Mouse (Mus musculus) macrophage (primary cell): Measurements from ENCODE around the gene Fanci. TPM values are rescaled to one million over a fixed set of nuclear protein-coding genes. Genes with fewer than 3 reads are reported as not detected.

Experiments
- H3K27ac ChIP-seq: fragments of 350-480 bp; formaldehyde crosslinking; 2 replicates; pipeline ENCODE4 v1.9.0; 2021
- H3K36me3 ChIP-seq: fragments of 350-480 bp; formaldehyde crosslinking; 2 replicates; pipeline ENCODE4 v1.9.0; 2021; ENCODE audit errors: inconsistent target
- H3K4me3 ChIP-seq: fragments of 350-480 bp; formaldehyde crosslinking; 2 replicates; pipeline ENCODE4 v1.9.0; 2021; ENCODE audit errors: inconsistent target
- H3K79me2 ChIP-seq: fragments of 350-480 bp; formaldehyde crosslinking; 2 replicates; pipeline ENCODE4 v1.9.0; 2021; ENCODE audit errors: inconsistent target
- WGBS: methylation state at CpG from one replicate; pipeline ENCODE4 v1.1.7; 2026; ENCODE audit warnings: inconsistent platforms; ENCODE audit not compliant: missing documents; 5-methylcytosine and 5-hydroxymethylcytosine counted together
- polyA plus RNA-seq: library from polyadenylated mRNA; stranded (reverse); fragments of 250-400 nt; gene quantifications from 3 replicates; pipeline ENCODE4 v1.2.4, GENCODE M21; 2018; ENCODE audit warnings: inconsistent platforms

Fanci gene
- polyA plus RNA-seq, 1 experiment from 2014 or later: 1.1 TPM

DNA sequence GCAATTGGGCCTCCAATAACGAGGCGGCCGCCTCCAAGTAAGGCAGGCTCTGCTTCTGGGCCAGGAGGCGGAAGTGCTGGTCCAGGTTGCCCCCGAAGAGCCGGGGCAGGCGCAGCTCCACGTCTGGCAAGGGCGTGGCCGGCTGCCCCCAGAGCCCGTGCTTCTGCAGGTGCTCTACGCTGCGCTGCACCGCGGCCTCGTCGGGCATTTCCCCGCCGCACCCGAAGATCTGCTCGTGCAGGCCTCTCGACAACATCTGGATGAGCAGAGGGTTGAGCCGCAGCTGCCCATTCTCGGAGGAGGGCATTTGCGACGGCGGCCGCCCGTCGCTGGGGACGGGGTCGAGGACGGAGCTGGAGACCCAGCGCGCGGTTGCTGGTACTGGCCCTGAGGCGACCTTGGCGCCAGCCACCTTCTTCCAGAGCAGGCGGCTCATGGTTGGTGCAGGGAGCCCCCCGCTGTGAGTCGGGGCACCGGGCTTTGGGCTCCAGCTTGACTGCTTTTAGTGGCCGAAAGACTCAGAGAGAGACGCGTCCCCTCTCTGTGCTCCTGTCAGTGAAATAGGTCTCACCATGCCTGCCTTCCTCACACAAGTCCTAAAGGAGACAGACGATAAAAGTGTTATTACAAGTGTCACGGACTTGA, 73.2 kb downstream of the Fanci start:
- WGBS: 88% methylated on average over 27 of the region's 47 CpGs

DNA sequence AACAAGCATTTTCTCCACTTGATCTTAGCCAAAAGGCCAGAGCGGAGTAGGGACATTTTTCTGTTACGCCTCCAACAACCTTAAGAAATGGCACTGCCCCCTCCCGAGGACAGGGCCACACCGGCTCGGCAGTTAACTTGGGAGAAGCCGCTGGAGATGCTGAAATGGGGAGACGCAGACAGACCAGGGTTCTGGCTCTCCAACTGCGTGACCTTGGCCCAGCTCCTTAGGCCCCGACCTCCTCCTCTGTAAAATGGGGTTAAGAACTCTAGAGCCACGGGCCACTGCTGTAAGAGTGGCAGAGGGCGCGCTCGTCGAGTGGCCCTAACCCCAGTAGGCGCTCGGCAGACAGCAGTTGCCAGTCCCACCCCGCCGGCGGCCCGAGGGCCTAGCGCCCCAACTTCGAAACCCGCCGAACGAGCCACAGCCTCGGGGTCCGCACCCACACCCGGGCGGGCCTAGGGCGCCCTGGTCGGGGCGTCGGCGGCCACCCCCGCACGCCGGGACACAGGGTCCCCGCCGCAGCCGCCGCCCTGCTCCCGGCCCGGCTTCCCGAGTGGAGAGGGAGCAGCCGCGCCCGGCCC, 73.8 kb downstream of the Fanci start:
- H3K36me3 ChIP-seq: peaks cover 18% of the 10 kb centered on the region
- 5% methylated on average over 46 of the region's 47 CpGs for WGBS
- peak overlapping the region; percentile 63 for H3K4me3 ChIP-seq
- H3K27ac ChIP-seq: peak overlapping the region; percentile 12; the same call in 1 of the 2 replicates
- H3K79me2 ChIP-seq: peaks cover 21% of the 10 kb centered on the region; the same call in 1 of the 2 replicates

More for the DNA sequence above, 73.2 kb downstream of the Fanci start:
- Histone ChIP-seq H3K4me3 (peak overlapping the region; percentile 63), H3K79me2 (peaks cover 21% of the 10 kb centered on the region; the same call in 1 of the 2 replicates), H3K27ac (peak overlapping the region; percentile 12; the same call in 1 of the 2 replicates), H3K36me3 (peaks cover 25% of the 10 kb centered on the region)

DNA sequence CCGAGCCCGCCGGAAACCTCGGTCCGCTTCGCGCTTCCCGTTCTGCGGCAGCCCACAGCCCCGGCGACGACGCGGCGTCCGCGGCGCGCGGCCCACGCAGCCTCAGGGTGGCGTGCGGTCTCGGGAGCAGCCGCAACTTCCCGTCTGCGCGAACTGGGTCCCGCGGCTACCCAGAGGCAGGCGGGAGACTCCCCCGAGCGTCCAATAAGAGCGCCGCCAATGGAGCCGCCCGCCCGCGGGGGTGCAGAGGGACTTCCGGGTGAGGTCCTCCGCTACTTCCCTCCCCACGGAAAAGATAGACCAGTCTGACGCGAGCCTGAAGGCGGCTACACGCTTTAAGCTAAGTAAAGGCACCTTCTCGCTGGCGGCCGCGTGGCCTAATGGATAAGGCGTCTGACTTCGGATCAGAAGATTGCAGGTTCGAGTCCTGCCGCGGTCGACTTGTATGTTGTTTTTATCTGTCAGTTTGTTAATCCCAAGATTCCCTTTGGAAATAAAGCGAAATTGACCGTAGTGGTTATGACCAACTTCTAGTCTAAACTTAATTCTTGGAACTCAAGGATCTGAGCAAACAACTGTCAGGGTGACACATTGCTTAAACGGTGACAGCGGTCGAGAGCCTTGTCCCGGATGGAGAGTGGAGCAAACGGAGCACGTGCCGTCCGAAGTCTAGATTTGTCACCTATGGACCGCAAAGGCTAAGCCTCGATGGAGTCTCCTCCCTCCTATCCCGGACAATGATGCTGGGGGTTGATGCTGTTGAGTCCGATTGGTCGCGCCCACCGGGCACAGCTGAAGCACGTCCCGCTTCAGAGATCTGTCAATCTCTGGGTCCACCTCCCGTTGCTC, 74.5 kb downstream of the Fanci start, which contains the start of gene Polg:
Gene Polg, minus strand, starts transcription at position 310 of the 849 bp plus-strand sequence.
- Histone ChIP-seq H3K27ac (peak within 1 kb of the TSS; percentile 12; the same call in 1 of the 2 replicates), H3K36me3 (peaks cover 11% of the 10 kb centered on the region), H3K4me3 (peak within 1 kb of the TSS; percentile 63), H3K79me2 (peaks cover 21% of the 10 kb centered on the region; the same call in 1 of the 2 replicates)
- WGBS: under 1% methylated on average over 75 of the region's 76 CpGs

DNA sequence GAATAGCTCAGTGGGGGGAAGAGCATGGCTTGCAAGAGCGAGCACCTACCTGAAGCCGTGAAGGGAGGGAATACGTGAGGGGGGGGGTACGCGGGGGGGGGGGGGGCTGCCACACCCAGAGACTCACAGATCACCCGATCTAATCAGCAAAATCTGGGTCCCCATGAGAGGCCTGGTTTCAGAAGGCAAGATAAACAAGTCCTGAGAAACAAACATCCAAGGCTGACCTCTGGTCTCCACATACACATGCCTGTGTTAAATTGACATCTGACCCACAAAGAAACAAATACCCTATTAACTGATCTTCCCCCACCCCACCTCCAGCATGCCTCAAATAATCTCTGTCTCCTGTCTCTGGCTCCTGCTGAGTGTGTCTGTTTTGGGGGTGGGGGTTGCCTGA, 76.2 kb downstream of the Fanci start:
- Histone ChIP-seq H3K36me3 (no peaks in the 10 kb centered on the region; the same call in 1 of the 2 replicates), H3K4me3 (no peak overlapping the region), H3K27ac (no peak overlapping the region), H3K79me2 (peaks cover 21% of the 10 kb centered on the region; the same call in 1 of the 2 replicates)
- 28% methylated on average over 6 of the region's 6 CpGs for WGBS

DNA sequence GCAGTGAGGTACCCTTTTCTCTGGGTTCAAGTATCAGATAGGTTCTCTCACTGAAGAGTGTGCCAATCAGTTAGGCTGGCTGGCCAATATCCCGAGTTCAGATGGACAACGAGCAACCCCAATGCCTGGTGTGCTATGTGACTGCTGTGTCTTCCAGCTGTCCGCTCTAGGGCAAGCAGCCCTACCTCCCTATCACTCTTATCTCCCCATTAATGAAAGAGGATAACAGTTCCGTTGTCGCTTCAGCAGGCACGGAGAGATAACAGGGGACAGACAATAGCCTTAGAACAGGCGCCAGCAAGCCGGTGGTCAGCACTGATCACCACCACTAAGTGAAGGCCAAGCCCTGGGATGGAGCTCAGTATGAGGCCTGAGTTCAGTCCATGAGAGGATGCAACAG, 77.3 kb downstream of the Fanci start:
- Histone ChIP-seq H3K79me2 (peaks cover 11% of the 10 kb centered on the region; the same call in 1 of the 2 replicates), H3K36me3 (no peaks in the 10 kb centered on the region), H3K27ac (no peak overlapping the region), H3K4me3 (no peak overlapping the region)
- 83% methylated on average over 8 of the region's 8 CpGs for WGBS

DNA sequence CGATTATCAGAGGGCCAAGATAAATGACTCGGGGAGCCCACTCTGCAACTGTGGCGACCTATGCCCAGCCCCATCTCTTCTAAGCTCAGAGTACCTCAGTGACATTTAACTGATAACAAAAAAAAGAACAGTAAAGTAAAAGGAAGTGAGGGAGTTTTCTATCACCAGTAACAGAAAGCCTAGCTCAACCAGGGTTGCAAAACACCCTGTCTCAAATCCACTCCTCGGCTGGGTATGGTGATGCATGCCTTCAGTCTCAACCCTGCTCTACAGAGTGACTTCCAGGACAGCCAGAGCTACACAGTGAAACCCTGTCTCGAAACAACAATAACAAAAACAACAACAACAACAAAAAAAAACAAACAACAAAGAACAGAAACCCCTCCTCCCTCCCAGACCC, 78.0 kb downstream of the Fanci start:
- H3K36me3 ChIP-seq: no peaks in the 10 kb centered on the region
- no peak overlapping the region for H3K4me3 ChIP-seq
- H3K79me2 ChIP-seq: peaks cover 6% of the 10 kb centered on the region; the same call in 1 of the 2 replicates
- no peak overlapping the region for H3K27ac ChIP-seq
- WGBS: 64% methylated on average over 5 of the region's 5 CpGs

DNA sequence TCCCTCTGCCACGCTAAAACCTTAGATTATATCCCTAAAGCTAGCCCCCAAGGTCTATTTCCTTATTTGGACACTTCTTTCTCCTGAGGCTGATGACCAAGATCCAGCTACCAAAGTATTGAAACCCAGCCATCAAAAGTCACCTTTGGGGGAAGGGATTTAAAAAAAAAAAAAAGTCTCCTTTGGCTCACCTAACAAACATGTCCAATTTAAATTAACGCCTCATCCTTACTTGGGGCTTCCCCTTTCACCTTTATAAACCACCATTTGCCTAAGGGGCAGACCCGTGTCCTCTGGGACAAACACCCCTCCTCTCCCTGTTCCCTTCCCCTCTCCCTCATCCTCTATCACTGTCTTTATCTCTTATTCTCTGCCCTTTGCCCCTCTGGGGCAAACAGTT, 79.0 kb downstream of the Fanci start:
- no peaks in the 10 kb centered on the region for H3K36me3 ChIP-seq
- H3K4me3 ChIP-seq: no peak overlapping the region
- no peak overlapping the region for H3K27ac ChIP-seq
- 70% methylated on average over 3 of the region's 3 CpGs for WGBS
- H3K79me2 ChIP-seq: no peaks in the 10 kb centered on the region

DNA sequence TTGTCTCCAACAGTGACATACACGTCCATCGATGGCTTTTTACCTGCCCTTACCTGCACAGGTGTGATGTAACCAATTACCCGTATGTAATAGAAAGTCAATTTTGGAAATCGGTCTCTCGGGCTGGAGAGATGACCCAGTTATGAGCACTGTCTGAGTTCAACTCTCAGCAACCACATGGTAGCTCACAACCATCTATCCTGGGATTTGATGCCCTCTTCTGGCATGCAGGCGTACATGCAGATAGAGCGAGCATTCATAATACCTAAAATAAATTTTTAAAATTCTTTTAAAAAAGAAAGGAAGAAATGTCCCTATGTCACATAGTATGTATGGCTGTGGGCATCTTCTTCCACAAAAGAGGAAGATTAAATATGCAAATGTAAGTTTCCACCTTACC, 79.7 kb downstream of the Fanci start:
- H3K4me3 ChIP-seq: no peak overlapping the region
- no peaks in the 10 kb centered on the region for H3K79me2 ChIP-seq
- H3K36me3 ChIP-seq: no peaks in the 10 kb centered on the region
- 75% methylated on average over 7 of the region's 7 CpGs for WGBS
- H3K27ac ChIP-seq: no peak overlapping the region

DNA sequence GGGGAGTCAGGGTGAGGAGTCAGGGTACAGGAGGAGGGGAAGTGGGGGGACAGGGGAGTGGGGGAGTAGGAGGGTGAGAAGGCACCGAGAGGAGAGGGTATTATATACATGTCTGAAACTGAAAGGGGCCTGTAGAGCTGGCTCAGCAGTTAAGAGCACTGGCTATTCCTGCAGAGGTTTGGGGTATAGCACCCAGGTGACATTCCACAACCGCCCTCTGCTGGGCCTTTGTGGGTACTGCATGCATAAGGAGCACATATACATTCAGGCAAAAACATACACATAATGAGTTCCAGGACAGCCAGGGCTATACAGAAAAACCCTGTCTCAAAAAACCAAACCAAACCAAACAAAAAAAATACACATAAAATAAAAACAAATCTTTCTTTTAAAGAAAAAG, 81.1 kb downstream of the Fanci start:
- Histone ChIP-seq H3K79me2 (no peaks in the 10 kb centered on the region), H3K36me3 (no peaks in the 10 kb centered on the region), H3K4me3 (no peak overlapping the region), H3K27ac (no peak overlapping the region)
- WGBS: 85% methylated on average over 2 of the region's 2 CpGs

DNA sequence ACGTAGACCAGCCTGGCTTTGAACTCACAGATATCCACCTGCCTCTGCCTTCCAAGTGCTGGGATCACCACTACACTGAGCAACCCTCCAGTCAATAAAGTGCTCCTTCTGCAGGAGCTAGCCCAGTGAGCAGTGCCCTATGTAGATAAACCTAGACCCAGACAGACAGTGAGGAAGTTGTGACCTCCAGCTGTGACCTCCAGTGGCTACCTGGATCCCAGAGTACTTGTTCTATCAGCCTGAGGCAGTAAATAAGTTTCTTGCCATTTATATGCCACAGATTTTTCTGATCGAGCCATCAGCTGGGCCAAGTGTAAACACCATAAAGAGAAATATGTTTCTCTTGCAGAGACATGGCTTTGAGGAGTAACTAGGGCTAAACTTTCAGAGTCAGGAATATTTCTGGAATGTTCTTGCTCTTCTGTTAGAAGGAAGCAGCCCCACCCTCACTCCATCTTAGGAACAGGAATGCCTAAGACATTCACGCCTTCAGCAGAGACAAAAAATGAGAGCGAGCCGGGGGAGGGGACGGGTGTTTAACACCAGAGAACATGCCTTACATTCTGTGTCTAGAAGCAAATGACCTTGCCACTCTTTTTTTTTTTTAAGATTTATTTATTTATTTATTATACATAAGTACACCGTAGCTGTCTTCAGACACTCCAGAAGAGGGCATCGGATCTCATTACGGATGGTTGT, 81.9 kb downstream of the Fanci start:
- Histone ChIP-seq H3K79me2 (no peaks in the 10 kb centered on the region), H3K27ac (no peak overlapping the region), H3K4me3 (no peak overlapping the region), H3K36me3 (no peaks in the 10 kb centered on the region)
- 93% methylated on average over 7 of the region's 9 CpGs for whole genome bisulfite sequencing

DNA sequence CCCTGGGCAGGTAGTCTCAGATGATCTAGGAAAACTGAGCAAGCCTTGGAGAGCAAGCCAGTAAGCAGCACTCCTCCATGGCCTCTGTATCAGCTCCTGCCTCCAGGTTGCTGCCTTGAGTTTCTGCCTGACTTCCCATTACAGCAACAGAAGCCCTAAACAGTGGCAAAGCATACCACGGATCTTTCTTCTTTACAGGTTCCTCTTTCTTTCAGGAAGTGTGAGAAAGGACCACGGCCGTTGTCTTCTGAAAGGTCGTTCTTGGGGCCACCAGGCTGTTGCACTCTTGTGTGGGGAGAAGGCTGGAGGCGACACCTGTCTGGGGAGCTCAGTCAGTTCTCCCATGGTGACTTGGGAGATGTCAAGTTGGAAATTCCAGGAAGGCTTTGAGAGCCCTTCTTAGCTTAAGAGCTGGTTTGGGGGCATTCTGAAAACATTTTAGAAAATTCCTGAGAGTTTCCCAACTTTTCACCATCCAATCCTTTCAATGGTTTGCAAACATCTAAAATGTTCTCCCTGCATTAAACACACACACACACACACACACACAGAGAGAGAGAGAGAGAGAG, 83.2 kb downstream of the Fanci start:
- Histone ChIP-seq H3K36me3 (no peaks in the 10 kb centered on the region), H3K27ac (no peak overlapping the region)

DNA sequence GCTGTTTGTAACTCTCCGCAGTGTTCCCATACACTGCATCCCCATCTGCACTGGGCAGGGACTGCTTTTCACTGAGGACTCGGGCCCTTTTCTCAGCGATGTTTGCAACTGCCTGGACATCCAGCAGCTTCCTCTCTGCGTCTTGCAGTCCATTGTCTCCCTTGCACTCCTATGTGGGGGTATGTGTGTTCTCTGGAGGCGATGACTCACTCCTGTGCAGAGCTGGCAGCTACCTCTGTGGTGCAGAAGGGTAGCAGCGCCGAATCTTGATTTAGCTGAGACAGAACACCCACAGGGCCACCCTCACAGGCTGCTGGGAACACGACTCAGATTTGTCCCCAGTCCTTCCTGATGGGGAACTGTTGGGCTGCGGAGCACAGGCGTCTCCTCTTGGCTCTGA, 94.8 kb downstream of the Fanci start:
- H3K79me2 ChIP-seq: no peaks in the 10 kb centered on the region
- H3K36me3 ChIP-seq: no peaks in the 10 kb centered on the region
- H3K4me3 ChIP-seq: no peak overlapping the region
- whole genome bisulfite sequencing: 37% methylated on average over 10 of the region's 10 CpGs
- H3K27ac ChIP-seq: no peak overlapping the region

More for the DNA sequence above, 83.2 kb downstream of the Fanci start:
- H3K4me3 ChIP-seq: no peak overlapping the region
- whole genome bisulfite sequencing: 8% methylated on average over 5 of the region's 5 CpGs
- H3K79me2 ChIP-seq: no peaks in the 10 kb centered on the region

DNA sequence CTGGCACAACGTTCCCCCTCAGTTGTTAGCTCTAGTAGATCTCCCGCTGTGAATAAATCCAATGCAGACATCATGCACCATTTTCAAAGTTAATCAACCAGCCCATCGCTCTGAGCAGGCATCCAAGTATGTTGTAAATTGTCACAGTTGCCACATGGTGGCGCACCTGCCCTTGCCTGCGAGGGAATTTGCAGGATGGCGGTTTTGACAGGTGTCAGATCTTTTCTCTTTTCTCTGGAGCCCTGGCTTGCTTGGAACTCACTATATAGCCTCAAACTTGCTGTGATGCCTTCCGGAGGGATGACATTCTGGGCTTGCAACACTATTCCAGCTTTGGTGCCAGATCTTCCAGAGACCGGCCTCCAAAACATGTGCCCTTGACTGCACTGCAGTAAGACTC, 102.2 kb downstream of the Fanci start:
- H3K36me3 ChIP-seq: no peaks in the 10 kb centered on the region
- no peaks in the 10 kb centered on the region for H3K79me2 ChIP-seq
- no peak overlapping the region for H3K27ac ChIP-seq
- no peak overlapping the region for H3K4me3 ChIP-seq
- 14% methylated on average over 8 of the region's 8 CpGs for WGBS
